Mouse (Mus musculus): ENCODE measurements around the gene Lrrk1. TPM values are rescaled to one million over a fixed set of nuclear protein-coding genes. Genes with fewer than 3 reads are reported as not detected.

Gene Lrrk1
- 3.2 and 3.6 TPM in 2 replicates for polyA plus RNA-seq (2012; rRNA removed)

DNA sequence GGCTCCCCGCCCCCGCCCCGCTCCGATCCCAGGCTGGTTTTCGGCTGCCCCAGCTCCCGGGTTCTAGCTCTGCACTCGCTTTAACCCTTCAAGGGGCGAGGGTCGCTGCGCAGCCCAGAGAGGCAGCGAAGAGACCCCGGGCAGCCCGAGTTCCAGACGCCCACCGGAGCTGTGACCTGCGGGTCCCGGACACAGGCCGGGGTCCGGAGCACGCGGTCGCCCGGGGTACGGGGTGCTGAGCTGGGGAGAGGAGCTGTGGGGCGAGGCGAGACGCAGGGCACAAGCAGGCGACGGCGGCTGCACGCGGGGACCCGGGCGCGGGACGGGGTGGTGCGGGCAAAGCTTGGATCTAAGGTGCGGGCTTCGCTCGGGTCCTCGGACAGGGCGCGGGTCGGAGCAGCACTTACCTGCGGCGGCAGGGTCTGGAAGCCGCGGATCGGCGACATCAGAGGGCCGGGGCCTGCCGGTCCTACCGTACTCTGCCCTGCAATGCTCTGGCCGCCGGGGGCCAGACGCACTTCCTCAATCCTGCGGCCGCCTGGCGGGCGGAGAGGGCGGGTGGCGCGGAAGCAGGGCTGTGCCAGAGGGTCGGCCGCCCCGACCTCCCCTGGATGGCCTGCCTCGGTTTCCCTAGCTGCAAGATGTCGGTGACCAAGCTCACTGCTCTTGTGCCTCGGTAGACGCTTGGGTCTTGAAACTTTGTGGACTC, at the start of gene Lrrk1:
Lrrk1 (minus strand) TSS at position 538 of the 709 bp plus-strand sequence.

DNA sequence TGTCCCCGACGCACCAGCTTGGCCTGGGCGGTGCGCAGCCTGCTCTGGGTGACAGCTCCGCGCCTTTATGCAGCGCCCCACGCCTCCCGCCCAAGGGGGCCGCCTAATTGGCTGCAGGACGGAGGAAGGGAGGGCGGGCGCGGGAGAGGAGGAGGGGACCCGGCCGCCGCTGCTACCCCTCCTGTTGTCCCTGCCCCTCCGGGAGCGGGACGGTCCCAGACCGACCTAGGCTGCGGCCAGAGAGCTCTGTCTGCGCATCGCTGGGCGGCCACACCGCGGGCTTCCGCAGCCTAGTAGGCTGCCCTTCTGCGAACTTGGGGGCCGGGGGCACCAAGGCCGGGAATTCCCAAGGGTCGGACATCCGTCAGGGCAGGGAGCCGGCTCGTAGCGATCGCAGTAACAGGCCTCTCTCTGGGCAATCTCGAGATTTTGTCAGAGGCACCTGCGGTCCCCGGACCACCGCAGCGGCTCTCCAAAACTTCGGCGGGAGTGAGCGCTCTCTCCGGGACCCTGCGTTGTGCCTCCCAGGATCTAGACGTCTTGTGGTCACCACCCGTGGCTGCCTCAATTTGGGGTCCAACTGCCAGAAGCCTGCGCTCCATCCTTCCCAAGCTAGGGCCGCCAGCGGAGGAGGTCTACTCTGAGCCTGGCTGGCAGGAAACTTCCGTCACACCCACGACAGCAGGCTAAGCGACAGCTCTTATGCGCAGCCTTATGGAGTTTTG, 39.4 kb upstream of the Lrrk1 start, which contains the start of gene Aldh1a3:
Aldh1a3 (minus strand) TSS at position 81 of the 725 bp plus-strand sequence.

DNA sequence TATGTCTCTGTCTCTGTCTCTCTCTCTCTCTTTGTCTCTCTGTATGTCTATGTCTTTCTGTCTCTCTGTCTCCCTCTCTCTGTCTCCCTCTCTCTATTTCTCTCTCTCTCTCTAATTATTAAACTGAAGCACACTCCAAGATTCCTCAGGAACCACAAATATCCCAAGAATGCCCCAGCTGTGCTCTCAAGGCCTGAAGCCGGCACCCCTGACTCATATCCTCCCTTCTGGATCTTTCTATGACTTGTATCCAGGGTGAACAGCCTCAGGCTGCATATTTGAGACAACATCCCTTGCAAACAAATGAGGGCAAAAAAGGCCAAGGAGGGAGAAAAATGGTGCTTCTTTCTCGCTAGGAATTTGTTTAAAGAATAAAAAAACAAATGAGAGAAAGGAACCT, 22.2 kb downstream of the Lrrk1 start, which contains the start of gene Gm10974:
Gm10974 (plus strand) TSS at position 2 of the 400 bp plus-strand sequence.

Other genes starting within 250 kb of the Lrrk1 start
- gene Gm10974, start 22.4 kb downstream of the Lrrk1 start, polyA plus RNA-seq (2012; rRNA removed) = not detected in 2 replicates
- 0.21 and 0.27 TPM in 2 replicates for gene Aldh1a3, start 39.2 kb upstream of the Lrrk1 start, polyA plus RNA-seq (2012; rRNA removed)